Mouse (Mus musculus): ENCODE measurements at regions not wholly inside any gene's neighbourhood (a gene's known extent, or its start where the extent isn't known, plus 50 kb on each side); places are given as distances from the start of the nearest gene placed in this dataset.
A peak's percentile ranks its signal among the peaks of the same experiment; 100 is the strongest.

GRCm38 (mm10) chr15:62088341-62088740 lies 1165.5 kb upstream of the A1bg start:
- no peak for DNase-seq (ENCODE audit: low read depth)

GRCm38 (mm10) chr15:62087755-62088154 lies 1164.9 kb upstream of the A1bg start:
- no peak for DNase-seq (ENCODE audit: low read depth)

GRCm38 (mm10) chr15:62086037-62086436 lies 1163.2 kb upstream of the A1bg start:
- DNase-seq (ENCODE audit: low read depth): no peak

GRCm38 (mm10) chr15:62083347-62083746 lies 1160.5 kb upstream of the A1bg start:
- DNase-seq (ENCODE audit: low read depth): no peak

GRCm38 (mm10) chr15:62082539-62082938 lies 1159.7 kb upstream of the A1bg start:
- no peak for DNase-seq (ENCODE audit: low read depth)

GRCm38 (mm10) chr15:62079155-62080109 lies 1156.6 kb upstream of the A1bg start:
- peak; percentile 44 for DNase-seq (ENCODE audit: low read depth)

GRCm38 (mm10) chr15:62076552-62077234 lies 1153.9 kb upstream of the A1bg start:
- DNase-seq (ENCODE audit: low read depth): no peak

- DNase-seq (ENCODE audit: low read depth): no peak
Observed at GRCm38 (mm10) chr15:62074735-62075134, 1151.9 kb upstream of the A1bg start.

- no peak for DNase-seq (ENCODE audit: low read depth)
Observed at GRCm38 (mm10) chr15:62073595-62073994, 1150.8 kb upstream of the A1bg start.

GRCm38 (mm10) chr15:62071311-62071710 lies 1148.5 kb upstream of the A1bg start:
- no peak for DNase-seq (ENCODE audit: low read depth)

- no peak for DNase-seq (ENCODE audit: low read depth)
Observed at GRCm38 (mm10) chr15:62068422-62069160, 1145.8 kb upstream of the A1bg start.

GRCm38 (mm10) chr15:62064399-62064798 lies 1141.6 kb upstream of the A1bg start:
- no peak for DNase-seq (ENCODE audit: low read depth)

- no peak for DNase-seq (ENCODE audit: low read depth)
Observed at GRCm38 (mm10) chr15:62057449-62057848, 1134.6 kb upstream of the A1bg start.

- DNase-seq (ENCODE audit: low read depth): no peak
Observed at GRCm38 (mm10) chr15:62056889-62057288, 1134.1 kb upstream of the A1bg start.

- no peak for DNase-seq (ENCODE audit: low read depth)
Observed at GRCm38 (mm10) chr15:62056401-62056800, 1133.6 kb upstream of the A1bg start.

GRCm38 (mm10) chr15:62055011-62055410 lies 1132.2 kb upstream of the A1bg start:
- DNase-seq (ENCODE audit: low read depth): no peak

- no peak for DNase-seq (ENCODE audit: low read depth)
Observed at GRCm38 (mm10) chr15:62053420-62054239, 1130.8 kb upstream of the A1bg start.

- DNase-seq (ENCODE audit: low read depth): no peak
Observed at GRCm38 (mm10) chr15:62049416-62049815, 1126.6 kb upstream of the A1bg start.

GRCm38 (mm10) chr15:62048981-62049380 lies 1126.2 kb upstream of the A1bg start:
- no peak for DNase-seq (ENCODE audit: low read depth)

GRCm38 (mm10) chr15:62046276-62046675 lies 1123.5 kb upstream of the A1bg start:
- no peak for DNase-seq (ENCODE audit: low read depth)

- no peak for DNase-seq (ENCODE audit: low read depth)
Observed at GRCm38 (mm10) chr15:62044654-62045335, 1122.0 kb upstream of the A1bg start.

Measured in c-Kit-positive CD71-negative TER-119-negative erythroid progenitor cells, embryonic 14.5 days (primary cell).